ENCODE assay signal across 9 mouse cellular contexts in genomic region chr4:40700216-40700615, GRCm38 (mm10). TPM values are rescaled to one million over a fixed set of nuclear protein-coding genes. Genes with fewer than 3 reads are reported as not detected.
DNase-seq lines count a peak whose midpoint lies in the region; ATAC-seq and TF ChIP-seq lines count a peak whose summit lies in the region.
"Had no signal": no experiment of that assay in that cellular context is flagged by ENCODE, and none has a peak within 500 bp of the region (broad histone marks: within the 10 kb centered on the region; RNA-seq: fewer than 3 reads in every experiment).

No protein-coding gene starts in this region.

- peaks cover 41% of the 10 kb centered on the region for H3K4me1 ChIP-seq in bone marrow macrophage, adult 2 months (ENCODE audit: control insufficient read depth, insufficient read depth, low read length)
- H3K4me1 ChIP-seq in lung, postnatal 0 days (ENCODE audit: insufficient read depth, low read depth, low read length) = peaks cover 12% of the 10 kb centered on the region; the same call in 1 of the 2 replicates
- H3K4me1 ChIP-seq in midbrain, embryonic 15.5 days = peaks cover 30% of the 10 kb centered on the region

- WGBS in lung, postnatal 0 days = 65% methylated on average over 8 of the region's 8 CpGs
- 85% methylated on average over 8 of the region's 8 CpGs for WGBS in midbrain, embryonic 15.5 days

- peak; percentile 7; the same call in 1 of the 2 replicates for ATAC-seq in lung, postnatal 0 days
- ATAC-seq in midbrain, embryonic 15.5 days (replicated peaks) = no peak

- no peak for TF ChIP-seq CTCF in bone marrow macrophage, adult 2 months (IDR thresholded peaks at IDR 0.05; ENCODE audit: low read depth, low read length)
- no peak for TF ChIP-seq CTCF in lung, postnatal 0 days (IDR thresholded peaks at IDR 0.05)

- TF ChIP-seq POLR2A in bone marrow macrophage, adult 2 months (IDR thresholded peaks at IDR 0.05; ENCODE audit: borderline replicate concordance, low read depth, low read length) = no peak

- H3K27ac ChIP-seq in bone marrow macrophage, adult 2 months (ENCODE audit: insufficient read depth, low read depth, low read length) = peak overlapping the region; percentile 83
- no peak overlapping the region for H3K27ac ChIP-seq in lung, postnatal 0 days (ENCODE audit: low read length)
- no peak overlapping the region for H3K27ac ChIP-seq in midbrain, embryonic 15.5 days
- H3K27ac ChIP-seq: limb, embryonic 12.5 days had no signal

- H3K4me3 ChIP-seq in bone marrow macrophage, adult 2 months (ENCODE audit: insufficient read depth, low read length) = 0 out of 2 replicates have a peak overlapping the region, but pooled peaks have one; percentile 6
- H3K4me3 ChIP-seq in lung, postnatal 0 days (ENCODE audit: low read depth, low read length) = no peak overlapping the region
- no peak overlapping the region for H3K4me3 ChIP-seq in midbrain, embryonic 15.5 days
- H3K4me3 ChIP-seq: limb, embryonic 12.5 days had no signal

- H3K9me3 ChIP-seq in lung, postnatal 0 days (ENCODE audit: low read length) = no peaks in the 10 kb centered on the region
- no peaks in the 10 kb centered on the region for H3K9me3 ChIP-seq in midbrain, embryonic 15.5 days
- H3K9me3 ChIP-seq: limb, embryonic 12.5 days had no signal

- no peak overlapping the region for H3K9ac ChIP-seq in lung, postnatal 0 days (replicated peaks; ENCODE audit: low read depth)
- H3K9ac ChIP-seq in midbrain, embryonic 15.5 days = no peak overlapping the region
- H3K9ac ChIP-seq: limb, embryonic 12.5 days had no signal

- no peak overlapping the region for H3K4me2 ChIP-seq in lung, postnatal 0 days (replicated peaks; ENCODE audit: low read depth, low read length)
- no peak overlapping the region for H3K4me2 ChIP-seq in midbrain, embryonic 15.5 days
- H3K4me2 ChIP-seq: limb, embryonic 12.5 days had no signal

- no peaks in the 10 kb centered on the region for H3K27me3 ChIP-seq in lung, postnatal 0 days (replicated peaks; ENCODE audit: insufficient read depth, low read length)
- no peaks in the 10 kb centered on the region for H3K27me3 ChIP-seq in midbrain, embryonic 15.5 days (replicated peaks)
- H3K27me3 ChIP-seq: limb, embryonic 12.5 days had no signal

- peak; percentile 34 for DNase-seq in 3T3-L1 (ENCODE audit: low read depth, low spot score)
- peak; percentile 70 for DNase-seq in kidney, postnatal 10 days
- DNase-seq in lung, postnatal 0 days (ENCODE audit: low spot score) = peak; percentile 76
- no peak for DNase-seq in thymus, postnatal 4 days
- no peak for DNase-seq in cerebellum, postnatal 10 days
- DNase-seq in frontal cortex, postnatal 10 days (ENCODE audit: low spot score in 2 of 2) = no peak

- TF ChIP-seq EP300 in lung, postnatal 0 days (IDR thresholded peaks at IDR 0.05) = no peak

- H3K36me3 ChIP-seq in lung, postnatal 0 days (ENCODE audit: insufficient read depth, low read length) = peaks cover 4% of the 10 kb centered on the region; the same call in 1 of the 2 replicates
- H3K36me3 ChIP-seq in midbrain, embryonic 15.5 days (replicated peaks) = peaks cover 14% of the 10 kb centered on the region; the same call in 1 of the 2 replicates

RNA-seq across cellular contexts. Expression of gene Aptx, which starts 2.8 kb away (rescaled TPM):
- 12.0 and 12.1 TPM in 2 replicates for polyA plus RNA-seq in bone marrow macrophage, adult 2 months (2012; ENCODE audit: insufficient read depth, insufficient read length, missing spikeins)
- 19.5 and 21.2 TPM in 2 replicates for polyA plus RNA-seq in lung, postnatal 0 days (2015; fragmentation: Nextera tagmentation; extraction: Ambion mirVana)
- 48.2 and 50.8 TPM in 2 replicates for polyA plus RNA-seq in midbrain, embryonic 15.5 days (2015; fragmentation: Nextera tagmentation; extraction: Ambion mirVana)

RNA-seq across cellular contexts. Expression of gene Dnaja1, which starts 21.7 kb away (rescaled TPM):
- polyA plus RNA-seq in bone marrow macrophage, adult 2 months (2012; ENCODE audit: insufficient read depth, insufficient read length, missing spikeins) = 100 and 113 TPM in 2 replicates
- 285 and 314 TPM in 2 replicates for polyA plus RNA-seq in lung, postnatal 0 days (2015; fragmentation: Nextera tagmentation; extraction: Ambion mirVana)
- polyA plus RNA-seq in midbrain, embryonic 15.5 days (2015; fragmentation: Nextera tagmentation; extraction: Ambion mirVana) = 628 and 666 TPM in 2 replicates

RNA-seq across cellular contexts. Expression of gene Smu1, which starts 57.5 kb away (rescaled TPM):
- polyA plus RNA-seq in bone marrow macrophage, adult 2 months (2012; ENCODE audit: insufficient read depth, insufficient read length, missing spikeins) = 46.7 and 50.5 TPM in 2 replicates
- 88.4 and 89.0 TPM in 2 replicates for polyA plus RNA-seq in lung, postnatal 0 days (2015; fragmentation: Nextera tagmentation; extraction: Ambion mirVana)
- 118 and 120 TPM in 2 replicates for polyA plus RNA-seq in midbrain, embryonic 15.5 days (2015; fragmentation: Nextera tagmentation; extraction: Ambion mirVana)

Comparison
In these comparisons a context has a peak if more than half of its experiments do, and no peak if none do; other contexts are left out.
1. DNase-seq: peak in 3T3-L1 (single experiment), kidney, postnatal 10 days (single experiment) and lung, postnatal 0 days (single experiment); none in thymus, postnatal 4 days (single experiment), cerebellum, postnatal 10 days (0 of 2) and frontal cortex, postnatal 10 days (0 of 2).